28 mouse cellular contexts compared by ENCODE assay signal in genomic region chr4:98076106-98076505, GRCm38 (mm10).
A peak's percentile ranks its signal among the peaks of the same experiment; 100 is the strongest.
DNase-seq lines count a peak whose midpoint lies in the region; ATAC-seq and TF ChIP-seq lines count a peak whose summit lies in the region.
"Had no signal": no experiment of that assay in that cellular context is flagged by ENCODE, and none has a peak within 500 bp of the region (broad histone marks: within the 10 kb centered on the region; RNA-seq: fewer than 3 reads in every experiment).

No protein-coding gene starts in this region.

- TF ChIP-seq CTCF in lung, embryonic 14.5 days (IDR thresholded peaks at IDR 0.05; ENCODE audit: low read depth), result no peak
- TF ChIP-seq CTCF in lung, postnatal 0 days (IDR thresholded peaks at IDR 0.05), result no peak

- H3K4me3 ChIP-seq in heart, embryonic 13.5 days, result no peak overlapping the region
- no peak overlapping the region for H3K4me3 ChIP-seq in lung, embryonic 14.5 days (ENCODE audit: low read depth, low read length)
- no peak overlapping the region for H3K4me3 ChIP-seq in lung, postnatal 0 days (ENCODE audit: low read depth, low read length)
- H3K4me3 ChIP-seq in embryonic facial prominence, embryonic 14.5 days (ENCODE audit: low read depth, low read length), result no peak overlapping the region
- H3K4me3 ChIP-seq: embryonic facial prominence, embryonic 15.5 days; heart, adult 2 months had no signal

- WGBS in heart, embryonic 13.5 days, result 51% methylated on average over 7 of the region's 7 CpGs
- 46% methylated on average over 7 of the region's 7 CpGs for WGBS in lung, embryonic 14.5 days
- WGBS in lung, postnatal 0 days, result 65% methylated on average over 7 of the region's 7 CpGs
- WGBS in embryonic facial prominence, embryonic 14.5 days, result 70% methylated on average over 7 of the region's 7 CpGs

- H3K4me2 ChIP-seq in heart, embryonic 13.5 days, result no peak overlapping the region
- no peak overlapping the region for H3K4me2 ChIP-seq in lung, embryonic 14.5 days
- no peak overlapping the region for H3K4me2 ChIP-seq in lung, postnatal 0 days (replicated peaks; ENCODE audit: low read depth, low read length)
- no peak overlapping the region for H3K4me2 ChIP-seq in embryonic facial prominence, embryonic 14.5 days (ENCODE audit: low read depth, low read length)
- H3K4me2 ChIP-seq: embryonic facial prominence, embryonic 15.5 days; heart, embryonic 11.5 days; hindbrain, embryonic 14.5 days had no signal

- TF ChIP-seq EP300 in lung, postnatal 0 days (IDR thresholded peaks at IDR 0.05), result no peak

- H3K4me1 ChIP-seq in heart, embryonic 13.5 days, result peaks cover 32% of the 10 kb centered on the region
- H3K4me1 ChIP-seq in lung, embryonic 14.5 days (ENCODE audit: insufficient read depth), result no peaks in the 10 kb centered on the region
- H3K4me1 ChIP-seq in lung, postnatal 0 days (ENCODE audit: insufficient read depth, low read depth, low read length), result no peaks in the 10 kb centered on the region
- peaks cover 6% of the 10 kb centered on the region; the same call in 1 of the 2 replicates for H3K4me1 ChIP-seq in embryonic facial prominence, embryonic 14.5 days (ENCODE audit: control insufficient read depth, insufficient read depth, low read length)

- no peak overlapping the region for H3K9ac ChIP-seq in heart, embryonic 13.5 days
- H3K9ac ChIP-seq in lung, embryonic 14.5 days, result no peak overlapping the region
- no peak overlapping the region for H3K9ac ChIP-seq in lung, postnatal 0 days (replicated peaks; ENCODE audit: low read depth)
- H3K9ac ChIP-seq in embryonic facial prominence, embryonic 14.5 days (ENCODE audit: low read depth, low read length), result no peak overlapping the region
- H3K9ac ChIP-seq: embryonic facial prominence, embryonic 15.5 days; forebrain, postnatal 0 days; hindbrain, embryonic 14.5 days had no signal

- ATAC-seq in heart, embryonic 13.5 days (ENCODE audit: extremely low read depth, insufficient number of reproducible peaks, low FRiP score, low TSS enrichment), result no peak
- no peak for ATAC-seq in lung, embryonic 14.5 days (ENCODE audit: insufficient read depth)
- no peak for ATAC-seq in lung, postnatal 0 days
- ATAC-seq in embryonic facial prominence, embryonic 14.5 days (ENCODE audit: low read depth), result no peak
- ATAC-seq: activated CD4-positive, CD25-positive, alpha-beta regulatory T cell, adult 4 months; CD4-positive, CD25-positive, alpha-beta regulatory T cell, adult 4 months; forebrain, embryonic 14.5 days; forebrain, postnatal 0 days; hindbrain, postnatal 0 days; inflammation-experienced regulatory T-cells, adult 6 months; intestine, embryonic 16.5 days had no signal

- peak overlapping the region; percentile 54; the same call in 1 of the 2 replicates for H3K27ac ChIP-seq in heart, embryonic 13.5 days (replicated peaks)
- no peak overlapping the region; the same call in 1 of the 2 replicates for H3K27ac ChIP-seq in lung, embryonic 14.5 days (ENCODE audit: low read depth)
- no peak overlapping the region for H3K27ac ChIP-seq in lung, postnatal 0 days (ENCODE audit: low read length)
- no peak overlapping the region for H3K27ac ChIP-seq in embryonic facial prominence, embryonic 14.5 days (replicated peaks; ENCODE audit: low read depth, low read length)
- H3K27ac ChIP-seq: embryonic facial prominence, embryonic 15.5 days; heart, adult 2 months; hindbrain, embryonic 14.5 days; hindbrain, postnatal 0 days had no signal

- H3K9me3 ChIP-seq in heart, embryonic 13.5 days, result no peaks in the 10 kb centered on the region
- H3K9me3 ChIP-seq in lung, embryonic 14.5 days (ENCODE audit: low read depth, low read length), result no peaks in the 10 kb centered on the region
- no peaks in the 10 kb centered on the region for H3K9me3 ChIP-seq in lung, postnatal 0 days (ENCODE audit: low read length)
- no peaks in the 10 kb centered on the region for H3K9me3 ChIP-seq in embryonic facial prominence, embryonic 14.5 days (ENCODE audit: control insufficient read depth, low read length)
- H3K9me3 ChIP-seq: embryonic facial prominence, embryonic 15.5 days had no signal

- peaks cover 20% of the 10 kb centered on the region for H3K36me3 ChIP-seq in heart, embryonic 13.5 days
- H3K36me3 ChIP-seq in lung, embryonic 14.5 days (ENCODE audit: insufficient read depth), result peaks cover 11% of the 10 kb centered on the region; the same call in 1 of the 2 replicates
- H3K36me3 ChIP-seq in lung, postnatal 0 days (ENCODE audit: insufficient read depth, low read length), result no peaks in the 10 kb centered on the region
- peaks cover 13% of the 10 kb centered on the region; the same call in 1 of the 2 replicates for H3K36me3 ChIP-seq in embryonic facial prominence, embryonic 14.5 days (ENCODE audit: control insufficient read depth, insufficient read depth, low read length)

- no peak for DNase-seq in heart, postnatal 4 days
- DNase-seq in lung, embryonic 14.5 days, result peak; percentile 32
- DNase-seq in lung, postnatal 0 days (ENCODE audit: low spot score), result no peak
- DNase-seq in embryonic facial prominence, embryonic 14.5 days (ENCODE audit: low spot score), result peak; percentile 39
- DNase-seq in gastrocnemius, postnatal 25 days, result no peak
- DNase-seq: adrenal gland, adult 8-10 months; adrenal gland, postnatal 25 days; cerebellum, adult 11-12 months; cerebellum, adult 8-10 months; cerebellum, postnatal 10 days; cerebellum, postnatal 36 days; embryo, embryonic 11 days; forebrain, postnatal 0 days; gastrocnemius, postnatal 10 days; heart, adult 2 months; heart, postnatal 10 days; heart, postnatal 36 days; kidney, adult 18-20 months had no signal

- no peaks in the 10 kb centered on the region for H3K27me3 ChIP-seq in heart, embryonic 13.5 days (replicated peaks)
- H3K27me3 ChIP-seq in lung, embryonic 14.5 days (ENCODE audit: insufficient read depth, low read length), result no peaks in the 10 kb centered on the region
- no peaks in the 10 kb centered on the region for H3K27me3 ChIP-seq in lung, postnatal 0 days (replicated peaks; ENCODE audit: insufficient read depth, low read length)
- no peaks in the 10 kb centered on the region for H3K27me3 ChIP-seq in embryonic facial prominence, embryonic 14.5 days (replicated peaks; ENCODE audit: control insufficient read depth, insufficient read depth, low read length)
- H3K27me3 ChIP-seq: embryonic facial prominence, embryonic 15.5 days had no signal

Comparison
In these comparisons a context has a peak if more than half of its experiments do, and no peak if none do; other contexts are left out.
1. DNase-seq: peak in lung, embryonic 14.5 days (single experiment) and embryonic facial prominence, embryonic 14.5 days (single experiment); none in heart, postnatal 4 days (single experiment), lung, postnatal 0 days (single experiment) and gastrocnemius, postnatal 25 days (single experiment).